Mouse (Mus musculus): ENCODE measurements around the gene Mcoln3. TPM values are rescaled to one million over a fixed set of nuclear protein-coding genes. Genes with fewer than 3 reads are reported as not detected.
A peak's percentile ranks its signal among the peaks of the same experiment; 100 is the strongest.

Gene Mcoln3
- total RNA-seq, 2 experiments from 2014 or later = not detected

- intact Hi-C loops (cut with DNase I) = no loop called here
- no peak for DNase-seq
Observed at GRCm38 (mm10) chr3:146162197-146162596, 44.9 kb downstream of the Mcoln3 start.

GRCm38 (mm10) chr3:146169356-146169755 lies 52.1 kb downstream of the Mcoln3 start:
- intact Hi-C loops (cut with DNase I) = no loop called here
- no peak for DNase-seq

- intact Hi-C loops (cut with DNase I) = no loop called here
Observed at GRCm38 (mm10) chr3:146173030-146173429, 55.8 kb downstream of the Mcoln3 start.

GRCm38 (mm10) chr3:146174215-146174614 lies 57.0 kb downstream of the Mcoln3 start:
- intact Hi-C loops (cut with DNase I) = no loop called here
- DNase-seq = no peak

More at GRCm38 (mm10) chr3:146173030-146173429, 55.8 kb downstream of the Mcoln3 start:
- DNase-seq = no peak

DNA sequence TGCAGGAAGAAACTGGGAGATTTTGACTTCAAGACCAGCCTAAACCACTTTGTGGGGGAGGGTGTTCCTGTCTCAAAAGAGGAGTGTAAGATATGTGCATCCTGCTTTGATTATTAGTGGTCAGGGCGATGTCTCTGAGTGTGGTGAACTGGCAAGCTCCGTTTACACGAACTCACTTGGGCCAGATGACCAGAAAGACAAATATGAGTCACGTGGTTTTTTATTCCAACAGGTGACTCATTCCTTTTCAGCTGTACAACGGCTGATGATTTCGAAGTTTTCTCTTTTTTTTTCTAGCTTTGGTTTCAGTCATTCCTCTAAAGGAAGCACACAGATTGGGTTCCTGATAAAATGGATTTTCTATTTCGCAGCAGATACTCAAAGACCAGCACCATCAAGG lies 60.0 kb downstream of the Mcoln3 start:
- DNase-seq = no peak

DNA sequence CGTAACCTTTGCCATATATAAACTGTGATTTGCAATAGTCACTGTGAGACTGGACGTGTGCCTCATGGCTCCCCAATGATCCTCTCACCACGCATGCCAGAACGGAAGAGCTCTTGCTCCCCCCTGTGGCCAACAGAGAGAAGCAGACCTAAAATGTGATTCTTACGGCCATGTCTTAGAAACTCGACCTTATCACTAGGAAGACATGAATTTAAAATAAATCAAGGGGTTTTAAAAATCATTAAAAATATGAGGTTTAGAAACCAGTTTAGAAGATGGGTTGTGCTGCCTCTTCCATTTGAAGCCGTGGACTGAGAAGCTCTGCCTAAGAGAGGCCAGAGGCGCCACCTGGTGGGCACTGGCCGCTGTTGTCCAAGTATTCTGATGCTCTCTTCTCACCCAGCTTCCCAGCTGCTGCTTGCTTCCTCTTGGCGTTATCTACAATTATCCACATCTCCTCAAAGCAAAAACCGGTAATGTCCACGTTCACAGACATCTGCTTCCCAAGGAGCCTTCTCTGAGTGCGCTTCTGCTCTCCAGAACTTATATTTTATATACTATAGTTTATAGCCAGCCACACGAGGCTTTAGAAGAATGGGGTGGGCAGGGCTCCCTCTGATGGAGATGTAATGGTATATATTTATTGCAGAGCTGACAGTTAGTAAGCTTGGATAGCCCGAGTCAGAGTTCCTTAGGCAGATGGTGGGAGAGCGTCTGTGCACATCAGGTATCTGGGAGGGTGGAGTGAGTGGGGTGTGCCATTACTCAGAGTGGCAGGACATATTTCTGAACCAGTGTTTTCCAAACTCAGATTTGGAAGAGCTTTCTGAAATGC lies 60.7 kb downstream of the Mcoln3 start:
- peak; percentile 79 to 83 for DNase-seq
- intact Hi-C loops (cut with DNase I) = loop anchor here (1.0 to 2.0 kb wide), 4 partner anchors 23 to 235 kb away; no protein-coding TSS in a partner anchor

More for the DNA sequence above, 60.0 kb downstream of the Mcoln3 start:
- intact Hi-C loops (cut with DNase I) = loop anchor here (1.0 to 2.0 kb wide), 3 partner anchors 22 to 119 kb away; no protein-coding TSS in a partner anchor

GRCm38 (mm10) chr3:146180341-146180740 lies 63.1 kb downstream of the Mcoln3 start:
- DNase-seq = no peak
- intact Hi-C loops (cut with DNase I) = loop anchor here (10.0 kb wide), 3 partner anchors 384 to 764 kb away; no protein-coding TSS in a partner anchor

DNA sequence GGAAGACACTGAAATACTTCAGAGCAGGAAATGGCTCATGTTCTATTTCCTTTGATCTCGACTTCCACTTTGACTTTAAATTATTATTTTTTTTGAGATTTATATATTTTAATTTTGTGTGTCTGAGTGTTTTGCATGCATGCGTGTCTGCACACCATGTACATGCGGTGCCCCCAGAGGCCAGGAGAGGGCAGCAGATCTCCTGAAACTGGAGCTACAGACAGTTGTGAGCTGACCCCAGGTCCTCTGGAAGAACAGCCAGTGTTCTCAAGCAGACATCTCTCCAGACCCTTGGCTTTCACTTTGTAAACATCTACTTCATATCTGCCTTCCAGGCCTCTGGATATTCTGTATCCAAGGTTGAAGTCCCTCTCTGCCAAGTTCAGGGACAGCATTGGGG lies 63.7 kb downstream of the Mcoln3 start:
- intact Hi-C loops (cut with DNase I) = loop anchor here (10.0 kb wide), 3 partner anchors 384 to 764 kb away; no protein-coding TSS in a partner anchor
- DNase-seq = peak in 1 of 2 experiments; percentile 48

GRCm38 (mm10) chr3:146184992-146185657 lies 67.9 kb downstream of the Mcoln3 start:
- intact Hi-C loops (cut with DNase I) = loop anchor here (2.0 to 10.0 kb wide), 6 partner anchors 92 to 760 kb away; no protein-coding TSS in a partner anchor

DNA sequence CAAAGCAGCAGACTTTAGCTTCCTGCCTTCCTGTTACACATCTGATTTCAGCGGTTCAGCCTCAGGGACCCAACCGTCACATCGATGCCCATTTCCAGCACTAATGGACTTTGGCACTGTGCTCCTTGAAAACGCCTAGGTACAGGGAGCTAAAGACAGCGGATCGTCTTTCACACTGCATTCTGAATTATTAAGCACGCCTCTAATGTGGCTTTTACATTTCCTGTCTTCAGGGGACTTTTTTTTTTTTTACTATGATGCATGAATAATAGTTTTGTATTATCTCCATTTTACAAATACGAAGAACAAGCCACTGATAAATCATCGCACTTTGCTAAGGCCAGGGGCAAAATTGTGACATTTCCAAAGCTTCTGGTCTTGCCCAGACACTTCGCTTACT lies 68.8 kb downstream of the Mcoln3 start:
- intact Hi-C loops (cut with DNase I) = loop anchor here (5.0 to 10.0 kb wide), 5 partner anchors 91 to 759 kb away; no protein-coding TSS in a partner anchor
- no peak for DNase-seq

More at GRCm38 (mm10) chr3:146184992-146185657, 67.9 kb downstream of the Mcoln3 start:
- peak; percentile 42 to 52 for DNase-seq

GRCm38 (mm10) chr3:146189933-146190332 lies 72.7 kb downstream of the Mcoln3 start:
- no peak for DNase-seq

More at GRCm38 (mm10) chr3:146189933-146190332, 72.7 kb downstream of the Mcoln3 start:
- intact Hi-C loops (cut with DNase I) = loop anchor here (5.0 to 10.0 kb wide), 5 partner anchors 87 to 755 kb away; no protein-coding TSS in a partner anchor

Other genes with a start within 250 kb of the Mcoln3 start
- gene Bcl10, start 194.6 kb upstream of the Mcoln3 start, total RNA-seq (2021) = 10 to 100 TPM; 18.2 to 19.6 TPM
- 10 to 100 TPM; 16.0 to 16.6 TPM for gene 2410004B18Rik, start 179.4 kb upstream of the Mcoln3 start, total RNA-seq (2021)
- 10 to 100 TPM; 13.8 to 18.6 TPM for gene Syde2, start 129.6 kb upstream of the Mcoln3 start, total RNA-seq (2021)
- gene Wdr63, start 9.3 kb upstream of the Mcoln3 start, total RNA-seq (2021) = not detected
- gene Mcoln2, start 32.4 kb downstream of the Mcoln3 start, total RNA-seq (2021) = under 1 TPM; 0.22 to 0.25 TPM
- under 1 TPM; 0.24 to 0.28 TPM for gene Lpar3, start 103.5 kb downstream of the Mcoln3 start, total RNA-seq (2021)

All from heart, postnatal 36 days (tissue).